Comparison of ENCODE assay signal across 8 mouse cellular contexts in the genomic region with DNA sequence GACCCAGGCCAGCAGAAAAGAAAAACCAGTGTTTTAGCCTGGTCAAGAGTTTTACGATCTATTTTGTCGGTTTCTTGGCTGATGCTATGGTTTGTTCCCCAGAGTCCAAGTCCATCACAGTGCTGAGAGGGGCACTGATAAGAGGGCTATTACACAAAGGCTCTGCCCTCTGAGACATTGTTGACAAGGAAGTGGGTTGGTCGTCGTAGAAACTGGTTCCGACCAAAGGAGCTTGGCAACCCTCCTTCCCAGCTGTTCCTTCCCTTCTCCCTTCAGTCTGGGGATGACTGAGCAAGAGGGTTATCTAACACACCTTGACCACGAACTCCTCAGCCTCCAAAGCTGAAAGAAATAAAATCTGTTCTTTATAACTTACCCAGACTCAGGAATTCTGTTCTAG. TPM values are rescaled to one million over a fixed set of nuclear protein-coding genes. Genes with fewer than 3 reads are reported as not detected.
DNase-seq lines count a peak whose midpoint lies in the region; ATAC-seq and TF ChIP-seq lines count a peak whose summit lies in the region.

A gene (minus strand): TSS at position 193 of the 400 bp plus-strand sequence.

- TF ChIP-seq CTCF in thymus, adult 2 months (IDR thresholded peaks at IDR 0.05; ENCODE audit: borderline replicate concordance, control insufficient read depth, extremely low read depth, insufficient read depth, low read length, poor library complexity) = no peak

- H3K36me3 ChIP-seq in embryonic facial prominence, embryonic 15.5 days = no peaks in the 10 kb centered on the region
- no peaks in the 10 kb centered on the region for H3K36me3 ChIP-seq in thymus, adult 2 months (ENCODE audit: control insufficient read depth, insufficient read depth, low read length)

- 84% methylated on average over 6 of the region's 6 CpGs for WGBS in embryonic facial prominence, embryonic 15.5 days
- WGBS in thymus, adult 2 months = 67% methylated on average over 6 of the region's 6 CpGs

- no peak within 1 kb of the TSS for H3K4me3 ChIP-seq in embryonic facial prominence, embryonic 15.5 days (replicated peaks)
- no peak within 1 kb of the TSS for H3K4me3 ChIP-seq in thymus, adult 2 months (ENCODE audit: control insufficient read depth, insufficient read depth, low read length)

- DNase-seq in layer of hippocampus, postnatal 14 days (ENCODE audit: low spot score in 2 of 2) = no peak
- no peak for DNase-seq in layer of hippocampus, adult 9-10 months (ENCODE audit: low spot score)
- DNase-seq in kidney, postnatal 14 days = peak; percentile 14
- DNase-seq in urinary bladder, postnatal 36 days (ENCODE audit: low spot score in 2 of 2) = no peak
- no peak for DNase-seq in right cerebral cortex, postnatal 14 days
- DNase-seq in thymus, adult 2 months = no peak

- peaks cover 13% of the 10 kb centered on the region for H3K4me1 ChIP-seq in embryonic facial prominence, embryonic 15.5 days
- H3K4me1 ChIP-seq in thymus, adult 2 months (replicated peaks; ENCODE audit: control insufficient read depth, insufficient read depth, low read length) = peaks cover 15% of the 10 kb centered on the region

- H3K9ac ChIP-seq in embryonic facial prominence, embryonic 15.5 days = no peak within 1 kb of the TSS

- H3K9me3 ChIP-seq in embryonic facial prominence, embryonic 15.5 days (replicated peaks) = no peaks in the 10 kb centered on the region

- H3K4me2 ChIP-seq in embryonic facial prominence, embryonic 15.5 days (replicated peaks) = 0 out of 2 replicates have a peak within 1 kb of the TSS, but pooled peaks have one; percentile 73

- no peak for TF ChIP-seq POLR2A in thymus, adult 2 months (IDR thresholded peaks at IDR 0.05; ENCODE audit: control insufficient read depth, extremely low read depth, insufficient read depth, low read length, poor library complexity)

- no peak for ATAC-seq in embryonic facial prominence, embryonic 15.5 days (ENCODE audit: insufficient number of reproducible peaks, low FRiP score, low TSS enrichment, low read depth)
- ATAC-seq in monocyte, adult 5-6 weeks (replicated peaks; ENCODE audit: insufficient number of reproducible peaks, low FRiP score, low TSS enrichment, poor library complexity, severe bottlenecking) = no peak

- H3K27ac ChIP-seq in embryonic facial prominence, embryonic 15.5 days (replicated peaks) = no peak within 1 kb of the TSS
- no peak within 1 kb of the TSS for H3K27ac ChIP-seq in thymus, adult 2 months (ENCODE audit: control insufficient read depth, insufficient read depth, low read length)

- H3K27me3 ChIP-seq in embryonic facial prominence, embryonic 15.5 days = no peaks in the 10 kb centered on the region
- H3K27me3 ChIP-seq in thymus, adult 2 months (ENCODE audit: control insufficient read depth, insufficient read depth, low read length) = no peaks in the 10 kb centered on the region

RNA-seq across cellular contexts. Expression of the gene that starts here (rescaled TPM):
- 10 to 100 TPM; 11.6 to 12.7 TPM for total RNA-seq in layer of hippocampus, postnatal 14 days (2021)
- polyA plus RNA-seq in embryonic facial prominence, embryonic 15.5 days (2015; fragmentation: Nextera tagmentation; extraction: Ambion mirVana) = 30.7 and 31.0 TPM in 2 replicates
- 6.6 to 13.2 TPM (median 9.0 TPM) in 3 replicates for total RNA-seq in monocyte, adult 5-6 weeks (2017)
- 0.59 and 0.89 TPM in 2 replicates for polyA plus RNA-seq in thymus, adult 2 months (2012; rRNA removed)

Comparison
In these comparisons a context has a peak if more than half of its experiments do, and no peak if none do; other contexts are left out.
1. RNA of the gene that starts here (polyA plus RNA-seq): 30.7 to 31.0 TPM in embryonic facial prominence, embryonic 15.5 days; 0.59 to 0.89 TPM in thymus, adult 2 months; every median in the first group is over 10 times any median in the second.